Mouse (Mus musculus) heart, adult 11 months (tissue): ENCODE results near the gene Svip.

Experiments
- DNase-seq: peaks from one replicate; pipeline ENCODE4 v3.0.0; 2022

Gene Svip

GRCm38 (mm10) chr7:52005511-52006295 lies at the start of gene Svip:
Gene Svip (minus strand): TSS chr7:52006018.
- peak; percentile 100 for DNase-seq

- DNase-seq, result no peak
Observed at GRCm38 (mm10) chr7:52037600-52038582, 32.1 kb upstream of the Svip start.

- DNase-seq, result no peak
Observed at GRCm38 (mm10) chr7:52024050-52024626, 18.3 kb upstream of the Svip start.

- no peak for DNase-seq
Observed at GRCm38 (mm10) chr7:52022039-52022438, 16.2 kb upstream of the Svip start.

- no peak for DNase-seq
Observed at GRCm38 (mm10) chr7:52015628-52016027, 9.8 kb upstream of the Svip start, which contains the start of gene 1700015G11Rik. Gene 1700015G11Rik (minus strand): TSS chr7:52015728.

GRCm38 (mm10) chr7:52015180-52015579 lies 9.4 kb upstream of the Svip start:
- DNase-seq, result no peak

GRCm38 (mm10) chr7:52013457-52013856 lies 7.6 kb upstream of the Svip start:
- no peak for DNase-seq

GRCm38 (mm10) chr7:52007138-52007537 lies 1.3 kb upstream of the Svip start:
- DNase-seq, result no peak

GRCm38 (mm10) chr7:52006296-52006630 lies 445 bp upstream of the Svip start:
- no peak for DNase-seq

GRCm38 (mm10) chr7:51991020-51991419 lies 14.8 kb downstream of the Svip start:
- no peak for DNase-seq

GRCm38 (mm10) chr7:51986909-51987308 lies 18.9 kb downstream of the Svip start:
- no peak for DNase-seq

- no peak for DNase-seq
Observed at GRCm38 (mm10) chr7:51985763-51986162, 20.1 kb downstream of the Svip start.

- DNase-seq, result no peak
Observed at GRCm38 (mm10) chr7:51982303-51982702, 23.5 kb downstream of the Svip start.

- DNase-seq, result no peak
Observed at GRCm38 (mm10) chr7:51979271-51979670, 26.5 kb downstream of the Svip start.

- no peak for DNase-seq
Observed at GRCm38 (mm10) chr7:51975181-51975580, 30.6 kb downstream of the Svip start.

GRCm38 (mm10) chr7:51973526-51973925 lies 32.3 kb downstream of the Svip start:
- no peak for DNase-seq

- DNase-seq, result no peak
Observed at GRCm38 (mm10) chr7:51973091-51973490, 32.7 kb downstream of the Svip start.

GRCm38 (mm10) chr7:51972252-51972855 lies 33.5 kb downstream of the Svip start:
- DNase-seq, result no peak

GRCm38 (mm10) chr7:51969379-51969778 lies 36.4 kb downstream of the Svip start:
- no peak for DNase-seq

- DNase-seq, result no peak
Observed at GRCm38 (mm10) chr7:51967581-51967980, 38.2 kb downstream of the Svip start.

GRCm38 (mm10) chr7:51964681-51965080 lies 41.1 kb downstream of the Svip start:
- DNase-seq, result no peak

- DNase-seq, result no peak
Observed at GRCm38 (mm10) chr7:51962219-51962952, 43.4 kb downstream of the Svip start.
